Mouse (Mus musculus) ES-CJ7 (cell line): ENCODE measurements around the gene Klhl10.

Source experiments
- DNase-seq: peaks from one replicate; pipeline ENCODE4 v3.0.0; 2011; ENCODE audit warnings: low read depth, low spot score

Klhl10 gene

GRCm38 (mm10) chr11:100462699-100463098, 21.0 kb downstream of the Klhl10 start:
- DNase-seq, result no peak

- no peak for DNase-seq
Measured at GRCm38 (mm10) chr11:100465229-100465792, 23.6 kb downstream of the Klhl10 start.

GRCm38 (mm10) chr11:100465833-100466232, 24.1 kb downstream of the Klhl10 start:
- DNase-seq, result no peak

GRCm38 (mm10) chr11:100471352-100472196, 29.9 kb downstream of the Klhl10 start:
- no peak for DNase-seq

- DNase-seq, result peak; percentile 93
Measured at GRCm38 (mm10) chr11:100472197-100472934, 30.6 kb downstream of the Klhl10 start, which contains the start of gene Klhl11. Klhl11 (minus strand) TSS chr11:100472741.

- DNase-seq, result no peak
Measured at GRCm38 (mm10) chr11:100472935-100473295, 31.2 kb downstream of the Klhl10 start.

- no peak for DNase-seq
Measured at GRCm38 (mm10) chr11:100476281-100476680, 34.6 kb downstream of the Klhl10 start.

GRCm38 (mm10) chr11:100479152-100479551, 37.4 kb downstream of the Klhl10 start:
- DNase-seq, result no peak

- DNase-seq, result no peak
Measured at GRCm38 (mm10) chr11:100484461-100484860, 42.7 kb downstream of the Klhl10 start.

GRCm38 (mm10) chr11:100485801-100486538, 44.3 kb downstream of the Klhl10 start:
- peak; percentile 60 for DNase-seq

- DNase-seq, result peak; percentile 60
Measured at GRCm38 (mm10) chr11:100490951-100491350, 49.2 kb downstream of the Klhl10 start.

GRCm38 (mm10) chr11:100493771-100494170, 52.1 kb downstream of the Klhl10 start:
- peak; percentile 42 for DNase-seq

GRCm38 (mm10) chr11:100500241-100500640, 58.5 kb downstream of the Klhl10 start:
- DNase-seq, result no peak

- no peak for DNase-seq
Measured at GRCm38 (mm10) chr11:100500651-100501050, 58.9 kb downstream of the Klhl10 start.

GRCm38 (mm10) chr11:100501321-100501720, 59.6 kb downstream of the Klhl10 start:
- DNase-seq, result peak; percentile 51

GRCm38 (mm10) chr11:100504990-100505660, 63.4 kb downstream of the Klhl10 start:
- peak; percentile 30 for DNase-seq

GRCm38 (mm10) chr11:100505997-100506396, 64.3 kb downstream of the Klhl10 start:
- no peak for DNase-seq
